Mouse (Mus musculus): ENCODE measurements around the gene Aph1c. TPM values are rescaled to one million over a fixed set of nuclear protein-coding genes. Genes with fewer than 3 reads are reported as not detected.
"Not testable (repeated sequence)": the region's sequence is repeated elsewhere in the genome, so short reads cannot be mapped to it uniquely, and the experiment has no call there.

Gene Aph1c
- total RNA-seq, 4 experiments from 2014 or later, result 1.00 to 1.9 (median 1.2) TPM

- peak; percentile 6 for DNase-seq (ENCODE audit: low spot score)
Observed at GRCm38 (mm10) chr9:66832366-66832908, 2.1 kb downstream of the Aph1c start.

DNA sequence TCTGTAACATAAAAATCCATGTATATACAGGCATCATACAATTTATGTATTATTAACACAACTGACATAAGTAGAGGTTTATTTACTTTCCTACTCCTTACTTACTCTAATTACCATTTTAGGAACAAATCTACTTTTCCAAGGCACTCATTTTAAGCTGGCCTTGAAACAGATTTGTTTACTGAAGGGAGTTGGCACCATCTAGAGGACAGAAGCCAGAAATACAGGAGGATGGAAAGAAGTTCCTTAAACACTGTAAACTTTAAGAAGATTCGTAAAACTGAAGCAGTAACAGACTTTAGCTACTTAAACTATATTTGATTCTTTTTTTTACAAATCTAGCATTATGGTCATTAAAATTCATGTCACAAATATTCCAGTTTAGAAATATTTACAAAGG, 8.5 kb downstream of the Aph1c start:
- peak; percentile 60 for DNase-seq (ENCODE audit: low spot score)

DNA sequence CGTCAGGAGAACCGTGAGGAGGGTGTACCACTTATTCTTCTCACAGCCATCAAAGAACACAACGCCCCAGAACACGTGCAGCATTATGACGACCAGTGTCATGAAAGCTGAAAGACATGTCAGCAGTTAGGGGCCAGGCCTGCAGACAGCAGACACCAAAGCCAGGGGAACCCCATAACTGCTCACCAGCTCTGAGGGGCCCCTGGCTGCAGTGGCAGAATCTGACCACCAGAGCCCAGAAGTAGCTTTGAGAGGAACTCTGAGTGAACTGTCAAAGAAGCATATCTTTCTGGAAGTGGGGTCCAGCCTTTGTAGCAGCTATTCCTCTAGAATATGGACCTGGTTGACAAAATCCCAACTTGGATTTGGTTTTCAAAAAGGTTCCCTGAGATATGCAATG, 12.3 kb downstream of the Aph1c start:
- DNase-seq (ENCODE audit: low spot score), result not testable (repeated sequence)

- DNase-seq (ENCODE audit: low spot score), result no peak
Observed at GRCm38 (mm10) chr9:66820996-66821395, 13.5 kb downstream of the Aph1c start.

- no peak for DNase-seq (ENCODE audit: low spot score)
Observed at GRCm38 (mm10) chr9:66813392-66813791, 21.1 kb downstream of the Aph1c start.

GRCm38 (mm10) chr9:66805951-66806350, 28.6 kb downstream of the Aph1c start:
- DNase-seq (ENCODE audit: low spot score), result not testable (repeated sequence)

DNA sequence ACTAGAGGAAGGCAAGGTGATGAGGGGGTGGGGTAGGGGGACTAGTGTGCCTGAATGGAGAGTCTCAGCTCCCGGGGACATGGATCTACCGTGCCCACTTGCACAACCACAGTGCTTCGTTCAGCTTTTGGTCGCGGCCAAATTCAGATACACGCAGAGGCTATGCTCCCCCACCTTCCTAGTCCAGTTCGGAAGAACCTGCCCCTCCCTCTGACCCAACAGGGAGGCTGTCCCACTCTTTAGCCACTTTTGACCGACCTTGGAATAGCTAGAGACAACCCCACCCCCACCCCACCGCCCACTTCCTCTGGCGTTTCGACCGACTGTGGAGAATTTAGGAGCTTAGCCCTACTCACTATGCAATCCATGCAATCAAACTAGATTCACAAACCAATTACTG, 32.6 kb downstream of the Aph1c start:
- DNase-seq (ENCODE audit: low spot score), result no peak

GRCm38 (mm10) chr9:66796739-66797138, 37.8 kb downstream of the Aph1c start, which contains the start of gene Gm10647:
Gene Gm10647, plus strand, starts transcription at chr9:66797039.
- DNase-seq (ENCODE audit: low spot score), result no peak

DNA sequence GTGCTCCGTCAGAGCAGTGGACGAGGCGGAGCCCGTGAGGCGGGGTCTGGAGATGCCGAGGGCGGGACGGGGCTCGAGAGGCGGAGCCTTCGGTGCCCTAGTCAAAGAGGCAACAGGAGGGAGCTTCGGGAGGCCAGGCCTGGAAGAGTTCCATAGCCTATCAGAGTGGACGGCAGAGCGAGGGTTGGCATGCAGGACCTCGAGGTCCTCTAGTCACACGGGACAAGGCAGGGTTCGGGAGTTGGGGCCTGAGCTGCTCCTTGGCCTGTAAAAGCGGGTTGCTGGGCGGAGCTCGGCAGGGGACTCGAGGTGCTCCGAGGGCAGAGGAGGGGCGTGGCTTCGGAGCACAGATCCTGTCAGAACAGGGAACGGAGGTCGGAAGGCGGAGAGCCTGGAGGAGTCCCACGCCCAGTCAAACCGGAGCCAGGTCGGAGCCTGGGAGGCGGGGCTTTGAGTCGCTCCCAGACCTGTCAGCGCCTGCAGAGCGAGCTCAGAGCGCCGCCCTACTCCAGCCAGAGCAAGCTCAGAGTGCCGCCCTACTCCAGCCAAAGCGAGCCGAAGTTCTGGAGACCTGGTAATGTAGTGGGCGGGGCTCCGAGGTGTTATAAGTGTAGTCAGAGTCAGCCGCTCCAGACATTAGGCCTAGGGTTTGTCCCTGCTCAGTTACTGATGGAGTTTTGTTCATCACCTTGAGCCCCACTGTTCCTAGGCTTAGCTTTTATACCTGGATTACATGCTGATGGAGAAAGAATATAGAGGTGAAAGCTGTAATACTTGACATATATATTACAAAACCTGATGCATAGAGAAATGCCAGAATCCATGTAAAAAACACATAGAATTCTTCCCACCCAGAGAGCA, 38.8 kb downstream of the Aph1c start, which contains the start of gene Aph1b:
TSS of gene Aph1b (minus strand) at position 27 of the 861 bp plus-strand sequence.
- peak; percentile 95 for DNase-seq (ENCODE audit: low spot score)

GRCm38 (mm10) chr9:66794629-66795463, 39.7 kb downstream of the Aph1c start:
- no peak for DNase-seq (ENCODE audit: low spot score)

- peak; percentile 54 for DNase-seq (ENCODE audit: low spot score)
Observed at GRCm38 (mm10) chr9:66787821-66788220, 46.7 kb downstream of the Aph1c start.

DNA sequence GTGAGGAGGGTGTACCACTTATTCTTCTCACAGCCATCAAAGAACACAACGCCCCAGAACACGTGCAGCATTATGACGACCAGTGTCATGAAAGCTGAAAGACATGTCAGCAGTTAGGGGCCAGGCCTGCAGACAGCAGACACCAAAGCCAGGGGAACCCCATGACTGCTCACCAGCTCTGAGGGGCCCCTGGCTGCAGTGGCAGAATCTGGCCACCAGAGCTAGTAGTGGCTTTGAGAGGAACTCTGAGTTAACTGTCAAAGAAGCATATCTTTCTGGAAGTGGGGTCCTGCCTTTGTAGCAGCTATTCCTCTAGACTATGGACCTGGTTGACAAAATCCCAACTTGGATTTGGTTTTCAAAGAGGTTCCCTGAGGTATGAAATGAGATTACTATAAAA, 50.0 kb downstream of the Aph1c start:
- not testable (repeated sequence) for DNase-seq (ENCODE audit: low spot score)

GRCm38 (mm10) chr9:66770701-66771100, 63.8 kb downstream of the Aph1c start:
- DNase-seq (ENCODE audit: low spot score), result no peak

- no peak for DNase-seq (ENCODE audit: low spot score)
Observed at GRCm38 (mm10) chr9:66769275-66769674, 65.3 kb downstream of the Aph1c start.

DNA sequence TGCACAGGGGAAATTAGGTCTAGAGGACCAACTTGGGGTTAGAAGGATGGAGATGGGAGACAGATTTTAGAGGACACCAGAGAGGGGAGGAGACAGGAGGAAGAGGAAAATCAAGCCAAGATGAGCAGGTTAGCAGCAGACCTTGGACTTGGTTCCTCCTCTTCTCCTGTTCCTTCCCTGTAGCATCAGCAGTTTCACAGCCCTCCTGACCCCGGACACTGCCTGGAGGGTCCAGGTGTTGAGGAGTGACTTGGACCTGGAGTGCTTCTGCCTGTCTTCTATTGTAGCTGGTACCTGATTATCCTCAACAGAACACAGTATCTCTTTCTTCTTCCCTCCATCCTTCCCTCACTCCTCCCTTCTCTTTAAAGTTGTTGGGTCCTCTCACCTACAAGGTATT, 65.8 kb downstream of the Aph1c start:
- no peak for DNase-seq (ENCODE audit: low spot score)

Other genes with a start within 250 kb of the Aph1c start
- 10 to 100 TPM; 19.8 to 26.5 (median 21.9) TPM for gene Usp3, start 241.6 kb downstream of the Aph1c start, total RNA-seq (2022)
- not detected for gene Car12, start 121.0 kb downstream of the Aph1c start, total RNA-seq (2022)
- 1 to 10 TPM; 5.1 to 6.3 (median 5.6) TPM for gene Aph1b, start 39.2 kb downstream of the Aph1c start, total RNA-seq (2022)
- gene Gm10647, start 37.7 kb downstream of the Aph1c start, total RNA-seq (2022), result under 1 TPM in 1 of 4 experiments, not detected in 3; 0.11 TPM
- gene Rab8b, start 85.0 kb upstream of the Aph1c start, total RNA-seq (2022), result 1 to 10 TPM; 7.7 to 9.2 (median 8.2) TPM
- gene Rps27l, start 111.4 kb upstream of the Aph1c start, total RNA-seq (2022), result 100 to 1,000 TPM; 151 to 173 (median 164) TPM
- 10 to 100 TPM; 22.8 to 26.6 (median 23.5) TPM for gene Lactb, start 140.8 kb upstream of the Aph1c start, total RNA-seq (2022)
- gene Tpm1, start 214.7 kb upstream of the Aph1c start, total RNA-seq (2022), result over 10,000 TPM in 3 of 4 experiments, 1,000 to 10,000 TPM in 1; 9,382 to 12,072 (median 10,190) TPM

Data from heart, adult 8-10 months (tissue).